Mouse (Mus musculus) T-cell, adult 2 months (primary cell): ENCODE data around the gene Neu2.
A peak's percentile ranks its signal among the peaks of the same experiment; 100 is the strongest.

Experiments
- DNase-seq: peaks from one replicate; pipeline ENCODE4 v3.0.0; 2022; ENCODE audit warnings: low spot score

Gene Neu2

GRCm38 (mm10) chr1:87537008-87537407 is 27.3 kb downstream of the Neu2 start:
- no peak for DNase-seq

DNA sequence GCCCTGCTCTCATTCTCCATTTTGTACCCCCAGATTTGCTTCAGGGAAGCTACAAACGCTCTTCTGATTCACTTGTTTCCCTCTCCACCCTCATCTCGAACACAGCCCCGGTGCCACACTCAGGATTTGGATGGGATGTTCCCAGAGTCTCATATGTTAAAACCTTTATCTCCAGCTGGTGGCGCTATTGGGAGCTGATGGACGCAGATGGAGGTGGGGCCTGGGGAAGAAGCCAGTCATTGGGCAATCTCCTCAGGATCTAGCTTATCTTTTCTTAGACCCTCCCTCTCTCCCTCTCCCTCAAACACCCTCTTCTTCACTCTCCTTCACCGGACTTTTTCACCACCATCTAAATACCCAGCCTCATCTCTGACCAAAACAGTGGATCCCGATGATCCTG is 31.9 kb downstream of the Neu2 start:
- DNase-seq: peak; percentile 15

GRCm38 (mm10) chr1:87551008-87551407 is 41.3 kb downstream of the Neu2 start:
- no peak for DNase-seq

GRCm38 (mm10) chr1:87553586-87553985 is 43.9 kb downstream of the Neu2 start:
- no peak for DNase-seq

GRCm38 (mm10) chr1:87562967-87563366 is 53.3 kb downstream of the Neu2 start:
- DNase-seq: no peak

DNA sequence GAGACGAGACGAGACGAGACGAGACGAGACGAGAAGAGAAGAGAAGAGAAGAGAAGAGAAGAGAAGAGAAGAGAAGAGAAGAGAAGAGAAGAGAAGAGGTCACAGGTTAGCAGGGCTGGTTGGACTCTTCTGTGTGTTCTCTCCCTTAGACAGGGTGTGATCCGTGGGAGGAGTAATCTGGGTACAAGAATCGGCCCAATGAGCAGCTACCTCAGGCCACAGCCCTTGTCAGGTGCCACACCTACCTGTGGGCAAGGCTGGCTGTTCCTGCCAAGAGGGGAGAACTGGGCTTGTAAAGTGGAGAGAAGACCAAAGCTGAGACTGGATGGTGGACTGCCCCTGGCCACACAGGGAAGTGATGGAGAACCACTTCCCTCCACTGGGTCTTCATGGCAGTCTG is 56.1 kb downstream of the Neu2 start:
- no peak for DNase-seq

GRCm38 (mm10) chr1:87568398-87568797 is 58.7 kb downstream of the Neu2 start:
- DNase-seq: peak; percentile 32

GRCm38 (mm10) chr1:87573261-87573660 is 63.6 kb downstream of the Neu2 start:
- no peak for DNase-seq

DNA sequence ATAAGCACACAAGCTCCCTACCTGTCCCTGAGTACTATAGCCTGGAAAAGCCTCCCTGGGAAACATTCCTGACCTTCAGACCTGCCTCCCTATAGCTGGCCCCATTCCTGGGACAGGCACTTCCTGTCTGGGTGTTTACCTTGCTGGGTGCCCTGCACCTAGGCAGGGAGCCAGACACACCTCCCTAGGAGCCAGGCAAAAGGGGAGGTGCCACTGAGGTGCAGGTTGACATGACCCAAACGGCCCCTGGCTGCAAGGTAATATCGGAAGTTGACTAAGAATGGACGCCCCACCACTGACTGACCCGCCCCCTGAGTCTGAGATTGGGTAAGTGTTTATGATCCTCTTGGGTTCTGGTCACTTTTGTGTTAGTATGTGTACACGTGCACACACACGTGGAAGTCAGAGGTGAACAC is 64.1 kb downstream of the Neu2 start, which contains the start of gene Ngef:
TSS of gene Ngef (minus strand) at position 71 of the 416 bp plus-strand sequence.
- DNase-seq: no peak

- DNase-seq: no peak
Observed at GRCm38 (mm10) chr1:87574353-87574752, 64.7 kb downstream of the Neu2 start.

GRCm38 (mm10) chr1:87574785-87575184 is 65.1 kb downstream of the Neu2 start:
- no peak for DNase-seq

- no peak for DNase-seq
Observed at GRCm38 (mm10) chr1:87578965-87579364, 69.3 kb downstream of the Neu2 start.

DNA sequence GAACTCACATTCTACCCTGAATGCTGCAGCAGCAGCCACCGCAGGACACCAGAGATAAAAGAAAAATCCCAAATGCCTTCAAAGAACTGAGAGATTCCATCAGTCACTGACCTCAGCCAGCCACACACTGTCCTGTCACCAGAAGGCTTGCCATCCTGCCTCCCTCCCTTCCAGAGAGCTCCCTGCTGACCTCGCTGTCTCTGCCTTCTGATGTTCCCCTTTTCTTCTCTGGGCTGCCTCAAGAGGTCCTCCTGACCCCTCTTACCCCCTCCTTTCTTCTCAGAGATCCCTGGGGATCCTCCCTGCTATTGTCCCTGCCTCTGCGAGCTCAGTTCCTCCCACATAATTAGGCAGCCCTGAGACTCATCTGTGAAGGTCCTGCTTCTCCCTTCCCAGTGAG is 71.1 kb downstream of the Neu2 start:
- no peak for DNase-seq

- no peak for DNase-seq
Observed at GRCm38 (mm10) chr1:87589162-87589561, 79.5 kb downstream of the Neu2 start.

DNA sequence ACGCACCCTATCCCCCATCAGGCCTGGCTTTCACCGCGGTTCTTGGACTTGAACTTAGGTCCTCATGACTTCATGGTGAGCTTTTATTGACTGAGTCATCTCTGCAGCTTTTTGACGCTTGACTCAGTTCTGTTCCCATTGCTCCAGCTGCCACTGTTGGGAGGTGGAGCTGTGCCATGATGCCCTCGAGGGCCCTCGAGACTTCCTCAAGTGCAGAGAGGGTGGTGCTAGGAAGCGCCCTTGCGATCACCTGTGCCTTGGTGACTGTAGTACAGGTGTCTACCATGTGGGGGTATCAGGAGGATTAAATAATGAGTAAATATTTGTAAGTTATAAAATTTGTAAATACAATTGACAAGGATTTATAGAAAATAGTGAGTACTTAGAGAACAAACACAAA is 80.3 kb downstream of the Neu2 start:
- no peak for DNase-seq

DNA sequence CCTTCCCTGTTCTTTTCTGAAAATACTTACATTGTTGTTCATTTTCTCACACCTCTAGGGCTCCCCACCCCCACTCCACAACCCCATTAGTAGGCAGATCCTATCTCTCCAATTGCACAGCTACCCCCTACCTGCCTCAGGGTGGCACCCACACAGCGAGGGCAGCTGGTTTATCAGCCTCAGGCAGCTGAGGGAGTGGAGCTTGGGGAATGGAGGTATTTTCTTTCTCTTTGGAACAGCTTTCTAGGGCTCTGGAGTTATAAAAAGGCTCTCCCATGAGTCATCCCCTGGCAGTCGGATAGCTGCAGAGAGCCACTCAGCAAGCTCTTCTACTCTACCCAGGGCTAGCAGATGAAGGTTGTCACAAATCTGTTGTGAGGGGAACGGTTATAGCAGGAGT is 84.6 kb downstream of the Neu2 start:
- DNase-seq: no peak

GRCm38 (mm10) chr1:87594671-87595070 is 85.0 kb downstream of the Neu2 start:
- no peak for DNase-seq

GRCm38 (mm10) chr1:87600533-87600932 is 90.8 kb downstream of the Neu2 start:
- DNase-seq: no peak

DNA sequence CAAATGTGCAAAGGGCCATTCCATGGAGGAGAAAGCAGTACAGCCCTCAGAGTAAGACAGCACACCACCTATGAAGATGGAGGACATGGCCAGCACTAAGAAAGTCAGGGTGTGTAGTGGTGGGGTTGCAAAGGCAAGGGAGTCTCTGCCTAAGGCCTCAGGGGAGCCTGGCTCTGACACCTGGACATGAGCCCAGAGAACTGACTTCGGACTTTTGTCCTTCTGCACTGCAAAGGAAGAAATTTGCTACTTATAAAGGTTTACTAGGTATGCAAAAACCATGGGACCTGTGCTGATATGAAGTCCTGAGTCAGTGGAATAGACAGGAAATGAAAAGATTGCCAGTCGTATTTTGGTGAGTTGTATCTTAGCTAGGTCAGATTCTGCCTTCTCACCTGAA is 92.1 kb downstream of the Neu2 start:
- no peak for DNase-seq

- DNase-seq: no peak
Observed at GRCm38 (mm10) chr1:87603389-87603788, 93.7 kb downstream of the Neu2 start.

DNA sequence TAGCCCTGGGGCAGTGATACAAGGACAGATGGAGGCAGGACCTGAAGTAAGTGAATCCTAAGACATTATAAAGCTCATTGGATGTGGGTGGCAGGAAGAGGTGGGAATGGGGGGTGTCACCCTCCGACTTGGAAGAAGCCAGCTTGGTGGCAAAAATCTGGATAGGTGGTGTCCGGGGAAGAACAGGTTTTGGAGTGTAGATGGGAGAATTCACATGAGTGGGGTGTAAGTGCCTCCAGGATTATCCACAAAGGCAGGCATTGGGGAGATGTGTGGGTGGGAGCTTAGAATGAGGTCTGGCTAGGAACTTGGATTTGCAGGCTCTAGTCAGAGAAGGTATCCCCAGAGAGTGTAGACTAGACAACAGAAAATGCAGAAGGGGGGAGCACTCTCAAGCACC is 95.6 kb downstream of the Neu2 start:
- DNase-seq: no peak

GRCm38 (mm10) chr1:87607385-87608091 is 97.8 kb downstream of the Neu2 start:
- DNase-seq: peak; percentile 82

- peak; percentile 78 for DNase-seq
Observed at GRCm38 (mm10) chr1:87608416-87609046, 98.8 kb downstream of the Neu2 start.
